Comparison of ENCODE assay signal across 14 mouse cellular contexts in genomic region chr1:133754317-133754868, GRCm38 (mm10). TPM values are rescaled to one million over a fixed set of nuclear protein-coding genes. Genes with fewer than 3 reads are reported as not detected.
DNase-seq lines count a peak whose midpoint lies in the region; ATAC-seq and TF ChIP-seq lines count a peak whose summit lies in the region.
"Had no signal": no experiment of that assay in that cellular context is flagged by ENCODE, and none has a peak within 500 bp of the region (broad histone marks: within the 10 kb centered on the region; RNA-seq: fewer than 3 reads in every experiment).

No protein-coding gene starts in this region.

- DNase-seq in heart, embryonic 10.5 days (ENCODE audit: low spot score) = peak; percentile 84
- no peak for DNase-seq in heart, adult 2 months
- DNase-seq in CH12.LX (ENCODE audit: extremely low read depth) = no peak
- peak; percentile 30 for DNase-seq in liver, postnatal 0 days
- DNase-seq in frontal cortex, postnatal 10 days (ENCODE audit: low spot score in 2 of 2) = no peak
- DNase-seq in cerebellum, adult 9-11 months = no peak
- no peak for DNase-seq in left cerebral cortex, adult 2 months (ENCODE audit: extremely low spot score in 1 of 2, low spot score in 2 of 2)
- DNase-seq: adrenal gland, postnatal 36 days; cerebellum, adult 9-10 months; gastrocnemius, adult 2 months; retina, postnatal 1 day had no signal

- no peak for TF ChIP-seq RAD21 in CH12.LX (IDR thresholded peaks at IDR 0.05; ENCODE audit: low read depth, low read length)

- no peaks in the 10 kb centered on the region for H3K27me3 ChIP-seq in heart, embryonic 10.5 days (ENCODE audit: insufficient read depth, poor library complexity, severe bottlenecking)
- H3K27me3 ChIP-seq in heart, adult 2 months (ENCODE audit: control insufficient read depth, insufficient read depth, low read length) = no peaks in the 10 kb centered on the region
- H3K27me3 ChIP-seq in CH12.LX (replicated peaks) = peaks cover 3% of the 10 kb centered on the region
- no peaks in the 10 kb centered on the region for H3K27me3 ChIP-seq in erythroblast, embryonic 14.5 days (ENCODE audit: control insufficient read depth)
- no peaks in the 10 kb centered on the region for H3K27me3 ChIP-seq in liver, postnatal 0 days (ENCODE audit: insufficient read depth, low read length)
- H3K27me3 ChIP-seq: forebrain, embryonic 12.5 days; hindbrain, embryonic 15.5 days had no signal

- no peak for TF ChIP-seq EP300 in heart, adult 2 months (IDR thresholded peaks at IDR 0.05; ENCODE audit: insufficient read depth, low read depth, low read length)
- no peak for TF ChIP-seq EP300 in CH12.LX (IDR thresholded peaks at IDR 0.05; ENCODE audit: low read length)
- peak; percentile 92 for TF ChIP-seq EP300 in liver, postnatal 0 days (IDR thresholded peaks at IDR 0.05; ENCODE audit: low read depth)

- H3K79me2 ChIP-seq in heart, adult 2 months (replicated peaks; ENCODE audit: control insufficient read depth, insufficient read depth, low read length) = no peaks in the 10 kb centered on the region
- peaks cover 13% of the 10 kb centered on the region for H3K79me2 ChIP-seq in CH12.LX (replicated peaks; ENCODE audit: control insufficient read depth, extremely low read depth, insufficient read depth, poor library complexity, severe bottlenecking)

- in situ Hi-C loops in CH12.LX (cut with MboI; ENCODE audit: low pct_ligation_motif_present, low pct_unique_long_range_greater_than_20kb, low sequenced_read_pairs) = no loop called here

- ATAC-seq in liver, postnatal 0 days = peak; percentile 95

- dilution Hi-C loops in CH12.LX (cut with MboI; ENCODE audit: extremely low pct_ligation_motif_present, extremely low pct_unique_long_range_greater_than_20kb, low sequenced_read_pairs) = no loop called here

- no peak overlapping the region for H3K9ac ChIP-seq in heart, adult 2 months (ENCODE audit: low read depth, low read length)
- H3K9ac ChIP-seq in CH12.LX (ENCODE audit: insufficient read depth, low read depth) = no peak overlapping the region
- peak overlapping the region; percentile 39; the same call in 1 of the 2 replicates for H3K9ac ChIP-seq in liver, postnatal 0 days (replicated peaks)
- H3K9ac ChIP-seq: forebrain, embryonic 12.5 days; hindbrain, embryonic 15.5 days had no signal

- intact Hi-C loops in heart, adult 2 months (cut with DNase I) = no loop called here
- intact Hi-C loops in left cerebral cortex, adult 2 months (cut with DNase I) = no loop called here

- H3K4me2 ChIP-seq in CH12.LX (ENCODE audit: insufficient read depth, low read depth, poor library complexity, severe bottlenecking) = no peak overlapping the region
- H3K4me2 ChIP-seq in liver, postnatal 0 days (ENCODE audit: low read depth, low read length) = peak overlapping the region; percentile 59
- H3K4me2 ChIP-seq: forebrain, embryonic 12.5 days; hindbrain, embryonic 15.5 days had no signal

- no peak overlapping the region for H3K27ac ChIP-seq in heart, embryonic 10.5 days
- no peak overlapping the region for H3K27ac ChIP-seq in heart, adult 2 months
- H3K27ac ChIP-seq in CH12.LX (ENCODE audit: insufficient read depth, low read depth) = no peak overlapping the region
- peak overlapping the region; percentile 81 for H3K27ac ChIP-seq in liver, postnatal 0 days (ENCODE audit: low read depth)
- H3K27ac ChIP-seq in left cerebral cortex, adult 2 months = no peak overlapping the region
- H3K27ac ChIP-seq: forebrain, embryonic 12.5 days; gastrocnemius, adult 2 months; hindbrain, embryonic 15.5 days had no signal

- no peak for TF ChIP-seq POLR2A in heart, adult 2 months (IDR thresholded peaks at IDR 0.05; ENCODE audit: insufficient read depth, low read depth, low read length)
- no peak for TF ChIP-seq POLR2A in CH12.LX (IDR thresholded peaks at IDR 0.05; ENCODE audit: low read depth, low read length)

- peaks cover 20% of the 10 kb centered on the region for H3K4me1 ChIP-seq in heart, embryonic 10.5 days
- no peaks in the 10 kb centered on the region for H3K4me1 ChIP-seq in heart, adult 2 months (ENCODE audit: control insufficient read depth, insufficient read depth, low read length)
- H3K4me1 ChIP-seq in CH12.LX (ENCODE audit: control insufficient read depth in 1 of 2, insufficient read depth in 2 of 2) = peaks cover 0 to 36% of the 10 kb centered on the region in 2 experiments; a peak in 2 of 4 replicates
- H3K4me1 ChIP-seq in erythroblast, embryonic 14.5 days (ENCODE audit: control insufficient read depth) = peaks cover 96% of the 10 kb centered on the region
- H3K4me1 ChIP-seq in liver, postnatal 0 days (ENCODE audit: insufficient read depth) = peaks cover 15% of the 10 kb centered on the region

- no peaks in the 10 kb centered on the region for H3K9me3 ChIP-seq in heart, embryonic 10.5 days
- H3K9me3 ChIP-seq in CH12.LX (replicated peaks; ENCODE audit: low read length) = no peaks in the 10 kb centered on the region
- no peaks in the 10 kb centered on the region for H3K9me3 ChIP-seq in erythroblast, embryonic 14.5 days (ENCODE audit: control insufficient read depth, low read length)
- H3K9me3 ChIP-seq in liver, postnatal 0 days (ENCODE audit: low read length) = no peaks in the 10 kb centered on the region
- H3K9me3 ChIP-seq: forebrain, embryonic 12.5 days; hindbrain, embryonic 15.5 days had no signal

- TF ChIP-seq CTCF in heart, adult 2 months (IDR thresholded peaks at IDR 0.05) = no peak
- no peak for TF ChIP-seq CTCF in CH12.LX (conservative IDR thresholded peaks at IDR 0.05 in 1 of 2, IDR thresholded peaks at IDR 0.05 in 1 of 2; ENCODE audit: low read depth in 2 of 2, low read length in 2 of 2)
- peak; percentile 33; the same call in 1 of the 2 replicates for TF ChIP-seq CTCF in liver, postnatal 0 days (IDR thresholded peaks at IDR 0.05; ENCODE audit: low read depth)
- TF ChIP-seq CTCF in left cerebral cortex, adult 2 months (IDR thresholded peaks at IDR 0.05) = no peak

- WGBS in heart, embryonic 10.5 days = 60% methylated on average over 4 of the region's 4 CpGs
- whole genome bisulfite sequencing in heart, adult 2 months = 73% methylated on average over 4 of the region's 4 CpGs
- WGBS in liver, postnatal 0 days (ENCODE audit: insufficient replicate concordance) = 52% methylated on average over 4 of the region's 4 CpGs

- peaks cover 9% of the 10 kb centered on the region; the same call in 1 of the 2 replicates for H3K36me3 ChIP-seq in heart, embryonic 10.5 days
- H3K36me3 ChIP-seq in heart, adult 2 months (ENCODE audit: control insufficient read depth, insufficient read depth, low read length) = no peaks in the 10 kb centered on the region
- H3K36me3 ChIP-seq in CH12.LX (replicated peaks in 1 of 2; ENCODE audit: control insufficient read depth in 1 of 2, insufficient read depth in 1 of 2, low read length in 1 of 2) = peaks cover 0 to 13% of the 10 kb centered on the region in 2 experiments
- peaks cover 96% of the 10 kb centered on the region for H3K36me3 ChIP-seq in erythroblast, embryonic 14.5 days (ENCODE audit: control insufficient read depth)
- peaks cover 15% of the 10 kb centered on the region; the same call in 1 of the 2 replicates for H3K36me3 ChIP-seq in liver, postnatal 0 days (replicated peaks; ENCODE audit: insufficient read depth, low read length)
- H3K36me3 ChIP-seq: forebrain, embryonic 12.5 days; hindbrain, embryonic 15.5 days had no signal

- H3K4me3 ChIP-seq in heart, embryonic 10.5 days = no peak overlapping the region
- H3K4me3 ChIP-seq in heart, adult 2 months = no peak overlapping the region
- H3K4me3 ChIP-seq in CH12.LX (replicated peaks in 1 of 3; ENCODE audit: low read depth in 2 of 3, low read length in 2 of 3, poor library complexity in 1 of 3) = no peak overlapping the region
- peak overlapping the region; percentile 45 for H3K4me3 ChIP-seq in erythroblast, embryonic 14.5 days (replicated peaks)
- no peak overlapping the region for H3K4me3 ChIP-seq in liver, postnatal 0 days (ENCODE audit: low read depth, low read length)
- no peak overlapping the region for H3K4me3 ChIP-seq in left cerebral cortex, adult 2 months
- H3K4me3 ChIP-seq: forebrain, embryonic 12.5 days; gastrocnemius, adult 2 months; hindbrain, embryonic 15.5 days had no signal

TF ChIP-seq in CH12.LX, 34 proteins besides CTCF, POLR2A, EP300 and RAD21:
- TF ChIP-seq UBTF (IDR thresholded peaks at IDR 0.05; ENCODE audit: low read depth, low read length) (no peak), ZNF384 (IDR thresholded peaks at IDR 0.05; ENCODE audit: low read depth, low read length) (peak; percentile 39; the same call in 1 of the 2 replicates)

RNA-seq across cellular contexts. Expression of gene Atp2b4, which starts 46.4 kb away (rescaled TPM):
- polyA plus RNA-seq in heart, embryonic 10.5 days (2016; fragmentation: Nextera tagmentation; extraction: Ambion mirVana) = 15.2 and 26.4 TPM in 2 replicates
- 10 to 100 TPM; 21.3 to 22.3 TPM for total RNA-seq in heart, adult 2 months (2021)
- polyA plus RNA-seq in heart, adult 2 months (2012; rRNA removed) = 6.6 and 10.2 TPM in 2 replicates
- total RNA-seq in CH12.LX (2012; rRNA removed) (15.9 and 17.5 TPM in 2 replicates), CH12.LX (2014; rRNA removed) (5.8 and 6.9 TPM in 2 replicates)
- 16.2 and 18.4 TPM in 2 replicates for polyA plus RNA-seq in CH12.LX (2012; ENCODE audit: insufficient read length, low read depth)
- polyA plus RNA-seq in erythroblast, embryonic 14.5 days (2012) = 6.4 and 7.7 TPM in 2 replicates
- 6.6 and 9.9 TPM in 2 replicates for polyA plus RNA-seq in liver, postnatal 0 days (2015; fragmentation: Nextera tagmentation; extraction: Ambion mirVana)
- total RNA-seq in left cerebral cortex, adult 2 months (2021) = 100 to 1,000 TPM; 245 to 247 TPM

Comparison
In these comparisons a context has a peak if more than half of its experiments do, and no peak if none do; other contexts are left out.
1. DNase-seq: peak in heart, embryonic 10.5 days (single experiment) and liver, postnatal 0 days (single experiment); none in heart, adult 2 months (0 of 2), CH12.LX (single experiment), frontal cortex, postnatal 10 days (0 of 2), cerebellum, adult 9-11 months (single experiment) and left cerebral cortex, adult 2 months (0 of 2).